Mouse (Mus musculus) kidney, embryonic 14.5 days (tissue): ENCODE data around the gene 4932438A13Rik. TPM values are rescaled to one million over a fixed set of nuclear protein-coding genes. Genes with fewer than 3 reads are reported as not detected.

Source experiments
- ATAC-seq: fragments of 200-750 bp; cut with Nextera tagmentation; 2 replicates; pipeline ENCODE4 v1.8.0; 2017; ENCODE audit warnings: moderate number of reproducible peaks, mild to moderate bottlenecking, moderate TSS enrichment, moderate library complexity; ENCODE audit not compliant: low FRiP score, low TSS enrichment
- H3K27ac ChIP-seq: fragments of 300-500 bp; sonication (generic); 2 replicates; pipeline ENCODE4 v1.5.1; 2014; ENCODE audit warnings: low read depth, mild to moderate bottlenecking, low read length, moderate library complexity, mixed read lengths
- H3K27me3 ChIP-seq: fragments of 300-500 bp; sonication (generic); 2 replicates; pipeline ENCODE4 v1.6.1; 2014; ENCODE audit warnings: mild to moderate bottlenecking, low read length; ENCODE audit not compliant: control insufficient read depth, insufficient read depth
- H3K36me3 ChIP-seq: fragments of 300-500 bp; sonication (generic); 2 replicates; pipeline ENCODE4 v1.6.1; 2014; ENCODE audit warnings: low read length, mixed read lengths; ENCODE audit not compliant: control insufficient read depth, insufficient read depth
- H3K4me1 ChIP-seq: fragments of 300-500 bp; sonication (generic); 2 replicates; pipeline ENCODE4 v1.6.1; 2014; ENCODE audit warnings: low read length, mixed read lengths; ENCODE audit not compliant: control insufficient read depth, insufficient read depth
- H3K4me2 ChIP-seq: fragments of 300-500 bp; sonication (generic); replicated peaks from 2 replicates; pipeline ENCODE4 v1.6.1; 2014; ENCODE audit warnings: low read depth, mild to moderate bottlenecking, low read length
- H3K4me3 ChIP-seq: fragments of 300-500 bp; sonication (generic); 2 replicates; pipeline ENCODE4 v1.5.1; 2014; ENCODE audit warnings: mild to moderate bottlenecking, low read length
- H3K9ac ChIP-seq: fragments of 300-500 bp; sonication (generic); 2 replicates; pipeline ENCODE4 v1.6.1; 2014; ENCODE audit warnings: low read depth, mild to moderate bottlenecking, low read length, moderate library complexity
- H3K9me3 ChIP-seq: fragments of 300-500 bp; sonication (generic); 2 replicates; pipeline ENCODE4 v1.6.1; 2016; ENCODE audit warnings: low read length; ENCODE audit not compliant: control insufficient read depth
- WGBS: fragments of 180-500 bp; shearing (Covaris S2); extraction: QIAGEN DNeasy Blood & Tissue Kit; methylation state at CpG from one replicate; pipeline ENCODE4 v1.1.7; 2014; 5-methylcytosine and 5-hydroxymethylcytosine counted together
- polyA plus RNA-seq: library from polyadenylated mRNA; unstranded; fragments of >200 nt; fragmentation: Nextera tagmentation; extraction: Ambion mirVana; gene quantifications from 2 replicates; pipeline ENCODE4 v1.2.1, GENCODE M21; 2014

Gene 4932438A13Rik
- polyA plus RNA-seq, 1 experiment from 2014 or later: 55.3 TPM

- no peak overlapping the region for H3K9ac ChIP-seq
- H3K9me3 ChIP-seq: no peaks in the 10 kb centered on the region
- no peaks in the 10 kb centered on the region for H3K27me3 ChIP-seq
- no peak overlapping the region for H3K4me2 ChIP-seq
- no peak for ATAC-seq
- no peaks in the 10 kb centered on the region for H3K36me3 ChIP-seq
- no peaks in the 10 kb centered on the region for H3K4me1 ChIP-seq
- WGBS: 90% methylated on average over 2 of the region's 2 CpGs
- no peak overlapping the region for H3K4me3 ChIP-seq
- H3K27ac ChIP-seq: no peak overlapping the region
These were observed 28.1 kb upstream of the 4932438A13Rik start for GRCm38 (mm10) chr3:36834832-36835231.

GRCm38 (mm10) chr3:36835525-36836203, 27.2 kb upstream of the 4932438A13Rik start:
- H3K27me3 ChIP-seq: no peaks in the 10 kb centered on the region
- H3K27ac ChIP-seq: no peak overlapping the region
- H3K4me1 ChIP-seq: no peaks in the 10 kb centered on the region
- H3K36me3 ChIP-seq: no peaks in the 10 kb centered on the region
- peak; percentile 83; the same call in 1 of the 2 replicates for ATAC-seq
- peak overlapping the region; percentile 10; the same call in 1 of the 2 replicates for H3K4me3 ChIP-seq
- no peak overlapping the region for H3K9ac ChIP-seq
- 25% methylated on average over 18 of the region's 18 CpGs for WGBS
- no peaks in the 10 kb centered on the region for H3K9me3 ChIP-seq
- H3K4me2 ChIP-seq: peak overlapping the region; percentile 39

- Histone ChIP-seq H3K36me3 (no peaks in the 10 kb centered on the region), H3K27ac (no peak overlapping the region), H3K4me3 (no peak overlapping the region), H3K27me3 (no peaks in the 10 kb centered on the region), H3K9me3 (no peaks in the 10 kb centered on the region), H3K4me1 (no peaks in the 10 kb centered on the region), H3K9ac (no peak overlapping the region), H3K4me2 (no peak overlapping the region)
- 79% methylated on average over 7 of the region's 7 CpGs for WGBS
- ATAC-seq: no peak
These were observed 26.1 kb upstream of the 4932438A13Rik start for GRCm38 (mm10) chr3:36836833-36837232.

- 20% methylated on average over 12 of the region's 12 CpGs for WGBS
These were observed 22.0 kb upstream of the 4932438A13Rik start for GRCm38 (mm10) chr3:36840650-36841555.

GRCm38 (mm10) chr3:36853733-36854440, 9.0 kb upstream of the 4932438A13Rik start:
- Histone ChIP-seq H3K9ac (no peak overlapping the region), H3K9me3 (no peaks in the 10 kb centered on the region), H3K36me3 (no peaks in the 10 kb centered on the region), H3K27me3 (no peaks in the 10 kb centered on the region), H3K4me3 (no peak overlapping the region), H3K27ac (no peak overlapping the region), H3K4me2 (peak overlapping the region; percentile 6), H3K4me1 (0 out of 2 replicates have a peak, but pooled peaks cover 2% of the 10 kb centered on the region)
- 38% methylated on average over 10 of the region's 10 CpGs for WGBS
- ATAC-seq: 0 out of 2 replicates have a peak, but pooled peaks have one; percentile 24

More at GRCm38 (mm10) chr3:36840650-36841555, 22.0 kb upstream of the 4932438A13Rik start:
- peaks cover 3% of the 10 kb centered on the region; the same call in 1 of the 2 replicates for H3K9me3 ChIP-seq
- H3K4me2 ChIP-seq: no peak overlapping the region
- no peak overlapping the region for H3K4me3 ChIP-seq
- peak; percentile 86 for ATAC-seq
- no peaks in the 10 kb centered on the region for H3K36me3 ChIP-seq
- H3K27me3 ChIP-seq: no peaks in the 10 kb centered on the region
- no peak overlapping the region for H3K27ac ChIP-seq
- no peak overlapping the region for H3K9ac ChIP-seq
- H3K4me1 ChIP-seq: no peaks in the 10 kb centered on the region

- Histone ChIP-seq H3K27me3 (no peaks in the 10 kb centered on the region), H3K36me3 (peaks cover 5% of the 10 kb centered on the region; the same call in 1 of the 2 replicates), H3K9ac (no peak overlapping the region), H3K27ac (no peak overlapping the region), H3K4me1 (peaks cover 5% of the 10 kb centered on the region; the same call in 1 of the 2 replicates), H3K4me2 (no peak overlapping the region), H3K4me3 (no peak overlapping the region), H3K9me3 (no peaks in the 10 kb centered on the region)
- WGBS: 93% methylated on average over 3 of the region's 3 CpGs
- ATAC-seq: no peak
These were observed 1.2 kb upstream of the 4932438A13Rik start for GRCm38 (mm10) chr3:36861411-36862410.

- no peaks in the 10 kb centered on the region for H3K27me3 ChIP-seq
- WGBS: 3% methylated on average over 16 of the region's 23 CpGs
- peaks cover 5% of the 10 kb centered on the region; the same call in 1 of the 2 replicates for H3K4me1 ChIP-seq
- no peak overlapping the region for H3K27ac ChIP-seq
- peaks cover 5% of the 10 kb centered on the region; the same call in 1 of the 2 replicates for H3K36me3 ChIP-seq
- peak overlapping the region; percentile 80 for H3K9ac ChIP-seq
- ATAC-seq: peak; percentile 40
- H3K4me3 ChIP-seq: peak overlapping the region; percentile 86
- no peaks in the 10 kb centered on the region for H3K9me3 ChIP-seq
- H3K4me2 ChIP-seq: peak overlapping the region; percentile 74
These were observed 523 bp downstream of the 4932438A13Rik start for GRCm38 (mm10) chr3:36863427-36863826.
